Comparison of ENCODE assay signal across 9 mouse cellular contexts in genomic region chr12:76818120-76818519, GRCm38 (mm10). TPM values are rescaled to one million over a fixed set of nuclear protein-coding genes. Genes with fewer than 3 reads are reported as not detected.
DNase-seq lines count a peak whose midpoint lies in the region; ATAC-seq and TF ChIP-seq lines count a peak whose summit lies in the region.
"Had no signal": no experiment of that assay in that cellular context is flagged by ENCODE, and none has a peak within 500 bp of the region (broad histone marks: within the 10 kb centered on the region; RNA-seq: fewer than 3 reads in every experiment).

No protein-coding gene starts in this region.

- TF ChIP-seq POLR2A in heart, adult 2 months (IDR thresholded peaks at IDR 0.05; ENCODE audit: insufficient read depth, low read depth, low read length), result no peak

- DNase-seq in heart, adult 11 months, result peak; percentile 87
- DNase-seq in heart, adult 2 months, result no peak
- peak; percentile 27 for DNase-seq in embryo, embryonic 9.5 days (ENCODE audit: extremely low spot score)
- DNase-seq in lung, postnatal 0 days (ENCODE audit: low spot score), result peak; percentile 91
- DNase-seq in Muller cell, postnatal 12 days (ENCODE audit: inconsistent ontology term), result no peak
- no peak for DNase-seq in gastrocnemius, adult 8-10 months (ENCODE audit: low spot score in 2 of 2)
- no peak for DNase-seq in thymus, postnatal 10 days (ENCODE audit: low spot score in 2 of 2)
- DNase-seq: cerebellum, postnatal 25 days had no signal

- intact Hi-C loops in heart, adult 2 months (cut with DNase I), result no loop called here

- TF ChIP-seq EP300 in heart, adult 2 months (IDR thresholded peaks at IDR 0.05; ENCODE audit: insufficient read depth, low read depth, low read length), result no peak
- peak; percentile 78 for TF ChIP-seq EP300 in lung, postnatal 0 days (IDR thresholded peaks at IDR 0.05)

- H3K27ac ChIP-seq in heart, adult 2 months, result no peak overlapping the region
- peak overlapping the region; percentile 26; the same call in 1 of the 2 replicates for H3K27ac ChIP-seq in kidney, embryonic 14.5 days (ENCODE audit: low read depth, low read length)
- H3K27ac ChIP-seq in lung, postnatal 0 days (ENCODE audit: low read length), result no peak overlapping the region

- WGBS in heart, adult 2 months, result 79% methylated on average over 4 of the region's 4 CpGs
- 48% methylated on average over 4 of the region's 4 CpGs for WGBS in kidney, embryonic 14.5 days
- 62% methylated on average over 4 of the region's 4 CpGs for WGBS in lung, postnatal 0 days

- H3K27me3 ChIP-seq in heart, adult 2 months (ENCODE audit: control insufficient read depth, insufficient read depth, low read length), result peaks cover 4% of the 10 kb centered on the region; the same call in 1 of the 2 replicates
- H3K27me3 ChIP-seq in kidney, embryonic 14.5 days (ENCODE audit: control insufficient read depth, insufficient read depth, low read length), result peaks cover 14% of the 10 kb centered on the region
- 0 out of 2 replicates have a peak, but pooled peaks cover 8% of the 10 kb centered on the region for H3K27me3 ChIP-seq in lung, postnatal 0 days (replicated peaks; ENCODE audit: insufficient read depth, low read length)

- H3K4me1 ChIP-seq in heart, adult 2 months (ENCODE audit: control insufficient read depth, insufficient read depth, low read length), result no peaks in the 10 kb centered on the region
- H3K4me1 ChIP-seq in kidney, embryonic 14.5 days (ENCODE audit: control insufficient read depth, insufficient read depth, low read length), result peaks cover 5% of the 10 kb centered on the region; the same call in 1 of the 2 replicates
- H3K4me1 ChIP-seq in lung, postnatal 0 days (ENCODE audit: insufficient read depth, low read depth, low read length), result peaks cover 15% of the 10 kb centered on the region; the same call in 1 of the 2 replicates

- no peak for TF ChIP-seq CTCF in heart, adult 2 months (IDR thresholded peaks at IDR 0.05)
- TF ChIP-seq CTCF in lung, postnatal 0 days (IDR thresholded peaks at IDR 0.05), result no peak

- H3K9ac ChIP-seq in heart, adult 2 months (ENCODE audit: low read depth, low read length), result no peak overlapping the region
- no peak overlapping the region for H3K9ac ChIP-seq in kidney, embryonic 14.5 days (ENCODE audit: low read depth, low read length)
- no peak overlapping the region for H3K9ac ChIP-seq in lung, postnatal 0 days (replicated peaks; ENCODE audit: low read depth)

- no peak overlapping the region for H3K4me3 ChIP-seq in heart, adult 2 months
- H3K4me3 ChIP-seq in kidney, embryonic 14.5 days (ENCODE audit: low read length), result no peak overlapping the region
- no peak overlapping the region for H3K4me3 ChIP-seq in lung, postnatal 0 days (ENCODE audit: low read depth, low read length)

- no peaks in the 10 kb centered on the region for H3K36me3 ChIP-seq in heart, adult 2 months (ENCODE audit: control insufficient read depth, insufficient read depth, low read length)
- H3K36me3 ChIP-seq in kidney, embryonic 14.5 days (ENCODE audit: control insufficient read depth, insufficient read depth, low read length), result no peaks in the 10 kb centered on the region
- no peaks in the 10 kb centered on the region for H3K36me3 ChIP-seq in lung, postnatal 0 days (ENCODE audit: insufficient read depth, low read length)

- H3K79me2 ChIP-seq in heart, adult 2 months (replicated peaks; ENCODE audit: control insufficient read depth, insufficient read depth, low read length), result no peaks in the 10 kb centered on the region

- no peak overlapping the region for H3K4me2 ChIP-seq in kidney, embryonic 14.5 days (replicated peaks; ENCODE audit: low read depth, low read length)
- no peak overlapping the region for H3K4me2 ChIP-seq in lung, postnatal 0 days (replicated peaks; ENCODE audit: low read depth, low read length)

- ATAC-seq in kidney, embryonic 14.5 days (ENCODE audit: low FRiP score, low TSS enrichment), result peak; percentile 38; the same call in 1 of the 2 replicates
- peak; percentile 86 for ATAC-seq in lung, postnatal 0 days

- H3K9me3 ChIP-seq in kidney, embryonic 14.5 days (ENCODE audit: control insufficient read depth, low read length), result no peaks in the 10 kb centered on the region
- H3K9me3 ChIP-seq in lung, postnatal 0 days (ENCODE audit: low read length), result no peaks in the 10 kb centered on the region

RNA-seq across cellular contexts. Expression of gene Rab15, which starts 4.6 kb away (rescaled TPM):
- under 1 TPM; 0.70 to 0.91 TPM for total RNA-seq in heart, adult 2 months (2021)
- 1.4 and 1.9 TPM in 2 replicates for polyA plus RNA-seq in heart, adult 2 months (2012; rRNA removed)
- polyA plus RNA-seq in kidney, embryonic 14.5 days (2014; fragmentation: Nextera tagmentation; extraction: Ambion mirVana), result 3.9 and 7.7 TPM in 2 replicates
- 20.7 and 22.6 TPM in 2 replicates for polyA plus RNA-seq in lung, postnatal 0 days (2015; fragmentation: Nextera tagmentation; extraction: Ambion mirVana)
- total RNA-seq in gastrocnemius, adult 8-10 months (2022), result 1 to 10 TPM in 3 of 4 experiments, under 1 TPM in 1; 0.92 to 2.6 (median 1.6) TPM

RNA-seq across cellular contexts. Expression of gene Gpx2, which starts 22.8 kb away (rescaled TPM):
- total RNA-seq in heart, adult 2 months (2021), result not detected
- 5.0 TPM in 1 of 2 replicates, not detected in the other for polyA plus RNA-seq in heart, adult 2 months (2012; rRNA removed)
- not detected in 2 replicates for polyA plus RNA-seq in kidney, embryonic 14.5 days (2014; fragmentation: Nextera tagmentation; extraction: Ambion mirVana)
- 21.3 TPM in 2 replicates for polyA plus RNA-seq in lung, postnatal 0 days (2015; fragmentation: Nextera tagmentation; extraction: Ambion mirVana)
- total RNA-seq in gastrocnemius, adult 8-10 months (2022), result not detected

RNA-seq across cellular contexts. Expression of gene Fntb, which starts 52.7 kb away (rescaled TPM):
- 10 to 100 TPM; 12.6 to 13.7 TPM for total RNA-seq in heart, adult 2 months (2021)
- polyA plus RNA-seq in heart, adult 2 months (2012; rRNA removed), result 19.1 and 20.2 TPM in 2 replicates
- 36.5 and 42.3 TPM in 2 replicates for polyA plus RNA-seq in kidney, embryonic 14.5 days (2014; fragmentation: Nextera tagmentation; extraction: Ambion mirVana)
- polyA plus RNA-seq in lung, postnatal 0 days (2015; fragmentation: Nextera tagmentation; extraction: Ambion mirVana), result 15.8 and 18.9 TPM in 2 replicates
- 10 to 100 TPM; 10.4 to 12.0 (median 11.6) TPM for total RNA-seq in gastrocnemius, adult 8-10 months (2022)

RNA-seq across cellular contexts. Expression of gene Churc1, which starts 52.8 kb away (rescaled TPM):
- 10 to 100 TPM; 76.2 to 87.3 TPM for total RNA-seq in heart, adult 2 months (2021)
- polyA plus RNA-seq in heart, adult 2 months (2012; rRNA removed), result 96.7 and 183 TPM in 2 replicates
- 138 and 171 TPM in 2 replicates for polyA plus RNA-seq in kidney, embryonic 14.5 days (2014; fragmentation: Nextera tagmentation; extraction: Ambion mirVana)
- polyA plus RNA-seq in lung, postnatal 0 days (2015; fragmentation: Nextera tagmentation; extraction: Ambion mirVana), result 109 and 114 TPM in 2 replicates
- total RNA-seq in gastrocnemius, adult 8-10 months (2022), result 10 to 100 TPM; 58.2 to 63.8 (median 60.9) TPM

Comparison
In these comparisons a context has a peak if more than half of its experiments do, and no peak if none do; other contexts are left out.
1. DNase-seq: peak in heart, adult 11 months (single experiment), embryo, embryonic 9.5 days (single experiment) and lung, postnatal 0 days (single experiment); none in heart, adult 2 months (0 of 2), Muller cell, postnatal 12 days (single experiment), gastrocnemius, adult 8-10 months (0 of 2) and thymus, postnatal 10 days (0 of 2).